ENCODE assay signal across 8 mouse cellular contexts in genomic region chr13:112751454-112752308, GRCm38 (mm10). TPM values are rescaled to one million over a fixed set of nuclear protein-coding genes. Genes with fewer than 3 reads are reported as not detected.
DNase-seq lines count a peak whose midpoint lies in the region; ATAC-seq lines count a peak whose summit lies in the region.

No protein-coding gene starts in this region.

- 36% methylated on average over 18 of the region's 18 CpGs for whole genome bisulfite sequencing in hindbrain, embryonic 15.5 days
- WGBS in liver, embryonic 11.5 days = 18% methylated on average over 18 of the region's 18 CpGs
- WGBS in midbrain, embryonic 15.5 days = 37% methylated on average over 18 of the region's 18 CpGs

- H3K9me3 ChIP-seq in hindbrain, embryonic 15.5 days = no peaks in the 10 kb centered on the region
- no peaks in the 10 kb centered on the region for H3K9me3 ChIP-seq in liver, embryonic 11.5 days (ENCODE audit: control insufficient read depth, low read length)
- H3K9me3 ChIP-seq in midbrain, embryonic 15.5 days = no peaks in the 10 kb centered on the region

- H3K4me3 ChIP-seq in brown adipose tissue, adult 24 weeks (ENCODE audit: insufficient read depth, low read depth, low read length) = peak overlapping the region; percentile 19; the same call in 1 of the 2 replicates
- H3K4me3 ChIP-seq in hindbrain, embryonic 15.5 days = no peak overlapping the region
- H3K4me3 ChIP-seq in liver, embryonic 11.5 days (ENCODE audit: low read depth, low read length) = peak overlapping the region; percentile 20; the same call in 1 of the 2 replicates
- no peak overlapping the region for H3K4me3 ChIP-seq in midbrain, embryonic 15.5 days

- intact Hi-C loops in gastrocnemius, postnatal 14 days (cut with DNase I; ENCODE audit: low total_unique reads) = no loop called here

- no peak for ATAC-seq in hindbrain, embryonic 15.5 days (ENCODE audit: low FRiP score, low read depth)
- ATAC-seq in liver, embryonic 11.5 days (replicated peaks; ENCODE audit: low FRiP score) = peak; percentile 81
- ATAC-seq in midbrain, embryonic 15.5 days (replicated peaks) = no peak

- peak overlapping the region; percentile 42 for H3K4me2 ChIP-seq in hindbrain, embryonic 15.5 days
- peak overlapping the region; percentile 61 for H3K4me2 ChIP-seq in liver, embryonic 11.5 days
- peak overlapping the region; percentile 26; the same call in 1 of the 2 replicates for H3K4me2 ChIP-seq in midbrain, embryonic 15.5 days

- no peak overlapping the region for H3K9ac ChIP-seq in hindbrain, embryonic 15.5 days
- H3K9ac ChIP-seq in liver, embryonic 11.5 days (ENCODE audit: low read depth, low read length) = peak overlapping the region; percentile 59
- no peak overlapping the region for H3K9ac ChIP-seq in midbrain, embryonic 15.5 days

- peaks cover 36% of the 10 kb centered on the region for H3K4me1 ChIP-seq in brown adipose tissue, adult 24 weeks (ENCODE audit: control insufficient read depth, insufficient read depth, insufficient read length, low read length)
- H3K4me1 ChIP-seq in hindbrain, embryonic 15.5 days (replicated peaks) = peaks cover 13% of the 10 kb centered on the region
- peaks cover 28% of the 10 kb centered on the region for H3K4me1 ChIP-seq in liver, embryonic 11.5 days (replicated peaks; ENCODE audit: control insufficient read depth, insufficient read depth, low read length)
- peaks cover 8% of the 10 kb centered on the region; the same call in 1 of the 2 replicates for H3K4me1 ChIP-seq in midbrain, embryonic 15.5 days

- no peaks in the 10 kb centered on the region for H3K36me3 ChIP-seq in hindbrain, embryonic 15.5 days
- H3K36me3 ChIP-seq in liver, embryonic 11.5 days (ENCODE audit: control insufficient read depth, insufficient read depth, low read length) = no peaks in the 10 kb centered on the region
- no peaks in the 10 kb centered on the region for H3K36me3 ChIP-seq in midbrain, embryonic 15.5 days (replicated peaks)

- no peaks in the 10 kb centered on the region for H3K27me3 ChIP-seq in hindbrain, embryonic 15.5 days
- H3K27me3 ChIP-seq in liver, embryonic 11.5 days (replicated peaks; ENCODE audit: control insufficient read depth, insufficient read depth, low read length) = no peaks in the 10 kb centered on the region
- no peaks in the 10 kb centered on the region for H3K27me3 ChIP-seq in midbrain, embryonic 15.5 days (replicated peaks)

- H3K27ac ChIP-seq in brown adipose tissue, adult 24 weeks (replicated peaks; ENCODE audit: low read depth, low read length) = peak overlapping the region; percentile 99
- peak overlapping the region; percentile 31; the same call in 1 of the 2 replicates for H3K27ac ChIP-seq in hindbrain, embryonic 15.5 days (replicated peaks)
- H3K27ac ChIP-seq in liver, embryonic 11.5 days (ENCODE audit: low read depth, low read length) = peak overlapping the region; percentile 67; the same call in 1 of the 2 replicates
- no peak overlapping the region for H3K27ac ChIP-seq in midbrain, embryonic 15.5 days

- peak; percentile 73 to 85 for DNase-seq in adrenal gland, adult (ENCODE audit: inconsistent age in 2 of 2, low spot score in 1 of 2)
- DNase-seq in adrenal gland, postnatal 4 days (ENCODE audit: low spot score in 2 of 2) = no peak
- peak; percentile 83 for DNase-seq in gastrocnemius, postnatal 14 days
- peak; percentile 56 for DNase-seq in liver, embryonic 11.5 days (ENCODE audit: low spot score)
- peak; percentile 62 for DNase-seq in testis, postnatal 14 days (ENCODE audit: low spot score)

RNA-seq across cellular contexts. Expression of gene Plpp1, which starts 48.9 kb away (rescaled TPM):
- total RNA-seq in adrenal gland, postnatal 4 days (2021) = 100 to 1,000 TPM; 194 to 213 TPM
- polyA plus RNA-seq in brown adipose tissue, adult 24 weeks (2012; ENCODE audit: insufficient read depth, insufficient read length, missing spikeins) = 10.1 and 15.5 TPM in 2 replicates
- 10 to 100 TPM; 57.8 to 63.2 TPM for total RNA-seq in gastrocnemius, postnatal 14 days (2021)
- polyA plus RNA-seq in hindbrain, embryonic 15.5 days (2015; fragmentation: Nextera tagmentation; extraction: Ambion mirVana) = 66.6 and 70.9 TPM in 2 replicates
- polyA plus RNA-seq in liver, embryonic 11.5 days (2014; fragmentation: Nextera tagmentation; extraction: Ambion mirVana) = 27.4 and 29.1 TPM in 2 replicates
- polyA plus RNA-seq in midbrain, embryonic 15.5 days (2015; fragmentation: Nextera tagmentation; extraction: Ambion mirVana) = 59.9 and 62.3 TPM in 2 replicates

Comparison
In these comparisons a context has a peak if more than half of its experiments do, and no peak if none do; other contexts are left out.
1. DNase-seq: peak in adrenal gland, adult (2 of 2), gastrocnemius, postnatal 14 days (single experiment), liver, embryonic 11.5 days (single experiment) and testis, postnatal 14 days (single experiment); none in adrenal gland, postnatal 4 days (0 of 2).
2. H3K4me3 ChIP-seq: peak in brown adipose tissue, adult 24 weeks (single experiment) and liver, embryonic 11.5 days (single experiment); none in hindbrain, embryonic 15.5 days (single experiment) and midbrain, embryonic 15.5 days (single experiment).
3. Peak in every context shown above with its lines, with median percentiles within 50 percentile points of each other: H3K4me2 ChIP-seq.